Mouse (Mus musculus) ES-Bruce4 (cell line): Measurements from ENCODE around the gene Sms. TPM values are rescaled to one million over a fixed set of nuclear protein-coding genes. Genes with fewer than 3 reads are reported as not detected.

Experiments
- H3K27ac ChIP-seq: 2 replicates; pipeline ENCODE4 v1.5.1; 2012; ENCODE audit warnings: low read length, inconsistent platforms; ENCODE audit not compliant: insufficient read depth
- H3K27me3 ChIP-seq: 2 replicates; pipeline ENCODE4 v1.6.1; 2012; ENCODE audit warnings: mild to moderate bottlenecking, low read length, inconsistent platforms; ENCODE audit not compliant: control insufficient read depth, poor library complexity, insufficient read depth, severe bottlenecking
- H3K36me3 ChIP-seq: 2 replicates; pipeline ENCODE4 v1.6.1; 2012; ENCODE audit warnings: inconsistent platforms, mild to moderate bottlenecking, low read length, moderate library complexity; ENCODE audit not compliant: control insufficient read depth, poor library complexity, insufficient read depth, severe bottlenecking
- H3K4me1 ChIP-seq: one replicate; pipeline ENCODE4 v1.8.1; 2011; ENCODE audit warnings: low read length; ENCODE audit not compliant: control insufficient read depth, insufficient read depth
- H3K4me3 ChIP-seq: 2 replicates; pipeline ENCODE4 v1.5.1; 2011; ENCODE audit warnings: low read depth, mild to moderate bottlenecking, low read length
- H3K9ac ChIP-seq: 2 replicates; pipeline ENCODE4 v1.6.1; 2012; ENCODE audit warnings: low read depth, mild to moderate bottlenecking, inconsistent platforms; ENCODE audit not compliant: poor library complexity, severe bottlenecking
- H3K9me3 ChIP-seq: replicated peaks from 2 replicates; pipeline ENCODE4 v1.6.1; 2012; ENCODE audit warnings: mild to moderate bottlenecking, low read length, inconsistent platforms; ENCODE audit not compliant: control insufficient read depth, poor library complexity, insufficient read depth, severe bottlenecking
- CTCF ChIP-seq: IDR thresholded peaks from one replicate; pipeline ENCODE4 v1.8.1; 2011; ENCODE audit warnings: low read depth, low read length
- EP300 ChIP-seq: IDR thresholded peaks from 2 replicates; pipeline ENCODE4 v1.6.1; 2011; ENCODE audit warnings: low read depth, low read length; ENCODE audit not compliant: insufficient read depth
- POLR2A ChIP-seq: IDR thresholded peaks from one replicate; pipeline ENCODE4 v1.8.1; 2011; ENCODE audit warnings: low read length; ENCODE audit not compliant: insufficient read depth
- polyA plus RNA-seq: library from polyadenylated mRNA; stranded (reverse); fragments of >200 nt; gene quantifications from 2 replicates; pipeline ENCODE4 v1.2.4, GENCODE M21; 2011; ENCODE audit warnings: low read depth; ENCODE audit not compliant: missing spikeins, insufficient read depth, insufficient read length

Sms gene
- polyA plus RNA-seq, 1 experiment = 95.5 TPM

DNA sequence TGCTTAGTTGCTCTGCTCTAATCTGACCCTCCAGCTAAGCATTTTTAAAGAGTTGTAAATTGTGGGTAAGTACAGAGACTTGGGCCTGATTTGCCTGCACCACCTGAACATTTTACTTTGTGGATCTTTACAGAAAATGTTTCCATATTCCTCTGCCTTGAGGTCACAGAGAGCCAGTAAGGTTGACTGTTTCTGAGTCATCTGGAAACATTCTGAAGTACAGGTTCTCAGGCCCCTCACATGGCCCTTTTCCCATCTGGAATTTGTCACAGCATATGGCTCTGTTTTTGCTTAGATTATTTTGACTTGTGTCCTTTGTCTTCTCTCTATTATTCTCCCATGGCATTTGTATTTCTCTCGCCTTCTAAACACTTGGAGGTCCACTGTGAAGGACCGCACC, 10.2 kb downstream of the Sms start:
- no peak overlapping the region for H3K4me3 ChIP-seq
- no peak overlapping the region for H3K27ac ChIP-seq
- H3K36me3 ChIP-seq = no peaks in the 10 kb centered on the region
- no peak for TF ChIP-seq EP300
- TF ChIP-seq CTCF = no peak
- no peak for TF ChIP-seq POLR2A
- no peak overlapping the region for H3K9ac ChIP-seq
- H3K27me3 ChIP-seq = no peaks in the 10 kb centered on the region
- no peaks in the 10 kb centered on the region for H3K4me1 ChIP-seq
- no peaks in the 10 kb centered on the region for H3K9me3 ChIP-seq

DNA sequence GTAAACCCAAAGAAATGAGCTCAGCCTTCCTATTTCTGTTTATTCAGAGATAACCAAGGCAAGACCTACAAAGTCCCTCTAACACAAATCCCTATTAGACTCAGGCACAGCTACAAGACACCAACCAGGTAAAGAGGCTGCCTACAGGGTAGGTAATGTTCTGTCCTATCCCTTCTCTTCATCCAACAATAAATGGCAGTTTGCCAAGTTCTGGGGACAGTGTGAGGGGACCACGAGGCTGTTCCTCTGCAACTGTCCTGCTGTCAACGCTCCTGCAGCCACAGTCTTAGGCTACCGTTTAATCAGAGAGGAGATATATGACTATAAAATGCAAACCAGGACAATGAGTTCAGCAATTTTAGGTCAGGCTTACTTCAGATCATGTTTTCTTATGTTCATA, 14.8 kb downstream of the Sms start:
- Histone ChIP-seq H3K9me3 (no peaks in the 10 kb centered on the region), H3K27ac (no peak overlapping the region), H3K27me3 (no peaks in the 10 kb centered on the region), H3K9ac (no peak overlapping the region), H3K4me1 (no peaks in the 10 kb centered on the region), H3K36me3 (no peaks in the 10 kb centered on the region), H3K4me3 (no peak overlapping the region)
- TF ChIP-seq POLR2A (no peak), CTCF (no peak), EP300 (no peak)

GRCm38 (mm10) chrX:157476153-157476810, 15.8 kb downstream of the Sms start:
- no peak overlapping the region for H3K4me3 ChIP-seq
- H3K4me1 ChIP-seq = no peaks in the 10 kb centered on the region
- no peak overlapping the region for H3K9ac ChIP-seq
- H3K27ac ChIP-seq = no peak overlapping the region
- H3K9me3 ChIP-seq = no peaks in the 10 kb centered on the region
- H3K36me3 ChIP-seq = no peaks in the 10 kb centered on the region; the same call in 1 of the 2 replicates
- TF ChIP-seq POLR2A (no peak), EP300 (no peak), CTCF (no peak)
- no peaks in the 10 kb centered on the region for H3K27me3 ChIP-seq

DNA sequence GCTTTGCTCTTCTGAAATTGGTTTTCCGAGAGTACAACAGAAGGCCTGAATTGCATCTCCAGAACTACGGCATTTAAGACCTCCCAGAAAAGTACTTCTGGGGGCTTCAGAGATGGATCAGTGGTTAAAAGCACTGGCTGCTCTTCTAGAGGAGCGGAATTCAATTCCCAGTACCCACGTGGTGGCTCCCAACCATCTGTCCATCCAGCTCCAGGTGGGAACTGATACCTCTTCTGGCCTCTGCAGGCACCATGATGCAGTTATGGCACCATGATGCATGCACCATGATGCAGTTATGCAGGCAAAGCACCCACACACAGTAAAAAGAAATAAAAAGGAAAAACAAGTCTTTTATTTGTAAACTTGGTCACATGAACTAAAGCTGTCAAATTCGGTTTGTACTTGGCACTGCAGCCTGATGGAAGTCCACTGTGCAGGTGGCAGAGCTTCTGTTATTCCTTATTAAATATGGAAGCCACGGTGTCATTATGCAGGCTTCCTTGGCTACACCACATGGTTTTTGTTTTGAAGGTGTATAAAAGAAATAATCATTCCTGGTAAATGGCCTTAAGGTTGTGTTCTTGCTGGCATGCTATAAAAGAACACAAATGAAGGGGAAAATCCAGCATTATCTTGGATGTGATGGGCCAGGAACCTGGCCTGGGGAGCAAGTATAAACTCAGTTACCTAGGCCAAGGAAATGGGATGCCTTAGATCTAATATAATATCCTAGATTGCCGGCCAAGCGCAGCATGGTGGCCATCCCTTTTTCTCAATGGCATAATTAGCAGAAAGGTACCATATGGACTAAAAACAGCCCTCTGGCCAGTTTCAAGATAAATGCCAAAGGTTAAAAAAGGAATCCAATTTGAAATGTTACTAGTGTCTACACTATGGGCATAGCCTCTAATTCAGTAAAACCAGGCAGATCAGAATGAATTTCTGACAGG, 20.1 kb downstream of the Sms start:
- no peaks in the 10 kb centered on the region for H3K4me1 ChIP-seq
- H3K36me3 ChIP-seq = no peaks in the 10 kb centered on the region; the same call in 1 of the 2 replicates
- no peaks in the 10 kb centered on the region for H3K9me3 ChIP-seq
- H3K9ac ChIP-seq = no peak overlapping the region
- no peak for TF ChIP-seq POLR2A
- TF ChIP-seq CTCF = no peak
- no peak for TF ChIP-seq EP300
- no peak overlapping the region for H3K4me3 ChIP-seq
- H3K27ac ChIP-seq = no peak overlapping the region
- no peaks in the 10 kb centered on the region for H3K27me3 ChIP-seq

DNA sequence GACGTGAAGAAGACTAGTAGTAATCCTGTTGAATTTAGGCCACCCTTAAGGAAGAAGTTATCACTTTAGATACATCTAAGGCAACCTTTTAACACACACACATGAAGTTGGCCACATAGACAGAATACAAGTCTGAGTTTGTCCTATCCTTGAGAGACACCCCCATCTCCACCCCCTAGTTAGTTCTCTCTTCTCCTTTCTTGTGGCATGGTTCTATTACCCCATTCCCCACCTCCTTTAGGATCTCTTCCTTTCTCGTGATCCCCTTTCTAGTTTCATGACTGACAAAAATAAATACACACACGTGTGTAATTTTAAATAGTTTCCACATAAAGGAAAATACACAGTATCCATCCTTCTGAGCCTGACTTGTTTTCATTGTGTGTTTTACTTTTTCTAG, 23.3 kb downstream of the Sms start:
- TF ChIP-seq CTCF (no peak), EP300 (no peak), POLR2A (no peak)
- no peak overlapping the region for H3K9ac ChIP-seq
- no peaks in the 10 kb centered on the region; the same call in 1 of the 2 replicates for H3K36me3 ChIP-seq
- H3K27me3 ChIP-seq = no peaks in the 10 kb centered on the region
- no peak overlapping the region for H3K4me3 ChIP-seq
- H3K9me3 ChIP-seq = no peaks in the 10 kb centered on the region
- H3K27ac ChIP-seq = no peak overlapping the region
- H3K4me1 ChIP-seq = no peaks in the 10 kb centered on the region

DNA sequence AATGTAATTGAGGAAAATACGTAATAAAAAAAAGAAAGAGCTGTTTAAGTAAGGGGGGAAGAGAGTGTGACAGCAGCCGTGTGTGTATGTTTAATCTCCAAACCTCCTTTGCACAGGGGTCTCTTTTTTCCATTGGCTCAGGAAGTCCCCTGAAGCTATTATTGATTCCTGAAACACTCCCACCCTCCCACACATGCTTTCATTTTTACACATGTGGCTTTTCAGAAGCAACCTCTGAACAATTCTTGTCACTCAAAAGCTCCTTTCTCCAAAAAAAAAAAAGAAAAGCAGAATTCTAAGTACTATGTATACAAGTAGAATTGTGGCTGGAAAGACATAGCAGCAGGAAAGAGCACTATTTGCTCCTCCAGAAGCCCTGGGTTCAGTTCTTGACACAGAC, 24.0 kb downstream of the Sms start:
- no peaks in the 10 kb centered on the region for H3K9me3 ChIP-seq
- no peak overlapping the region for H3K4me3 ChIP-seq
- H3K9ac ChIP-seq = no peak overlapping the region
- H3K36me3 ChIP-seq = no peaks in the 10 kb centered on the region; the same call in 1 of the 2 replicates
- no peaks in the 10 kb centered on the region for H3K4me1 ChIP-seq
- TF ChIP-seq POLR2A (no peak), CTCF (no peak), EP300 (no peak)
- H3K27ac ChIP-seq = no peak overlapping the region
- H3K27me3 ChIP-seq = no peaks in the 10 kb centered on the region
